Mouse (Mus musculus) heart, postnatal 0 days (tissue): Measurements from ENCODE around the gene Fbxl18. TPM values are rescaled to one million over a fixed set of nuclear protein-coding genes. Genes with fewer than 3 reads are reported as not detected.

ENCODE experiments used
- ATAC-seq: fragments of 200-750 bp; cut with Nextera tagmentation; 2 replicates; pipeline ENCODE4 v1.8.0; 2017; ENCODE audit warnings: low read depth, moderate number of reproducible peaks, moderate library complexity; ENCODE audit not compliant: insufficient read depth
- DNase-seq: peaks from one replicate; pipeline ENCODE4 v3.0.0-alpha.2; 2016; ENCODE audit warnings: low spot score
- H3K27ac ChIP-seq: fragments of 300-500 bp; sonication (generic); 2 replicates; pipeline ENCODE4 v1.5.1; 2014; ENCODE audit warnings: low read depth, mild to moderate bottlenecking
- H3K27me3 ChIP-seq: fragments of 300-500 bp; sonication (generic); 2 replicates; pipeline ENCODE4 v1.6.1; 2014; ENCODE audit warnings: low read length, mixed read lengths; ENCODE audit not compliant: control insufficient read depth, insufficient read depth
- H3K36me3 ChIP-seq: fragments of 300-500 bp; sonication (generic); replicated peaks from 2 replicates; pipeline ENCODE4 v1.6.1; 2014; ENCODE audit warnings: low read length, mixed read lengths; ENCODE audit not compliant: control insufficient read depth, insufficient read depth
- H3K4me1 ChIP-seq: fragments of 300-500 bp; sonication (generic); 2 replicates; pipeline ENCODE4 v1.6.1; 2014; ENCODE audit warnings: antibody characterized with exemption; ENCODE audit not compliant: control insufficient read depth, insufficient read depth
- H3K4me2 ChIP-seq: fragments of 300-500 bp; sonication (generic); 2 replicates; pipeline ENCODE4 v1.6.1; 2014; ENCODE audit warnings: low read depth, mild to moderate bottlenecking, low read length, moderate library complexity
- H3K4me3 ChIP-seq: fragments of 300-500 bp; sonication (generic); 2 replicates; pipeline ENCODE4 v1.5.1; 2014; ENCODE audit warnings: low read depth, low read length
- H3K9ac ChIP-seq: fragments of 300-500 bp; sonication (generic); replicated peaks from 2 replicates; pipeline ENCODE4 v1.6.1; 2014; ENCODE audit warnings: low read depth, low read length, mixed read lengths
- H3K9me3 ChIP-seq: fragments of 300-500 bp; sonication (generic); replicated peaks from 2 replicates; pipeline ENCODE4 v1.6.1; 2016; ENCODE audit warnings: low read length; ENCODE audit not compliant: control insufficient read depth
- CTCF ChIP-seq: IDR thresholded peaks from 2 replicates; pipeline ENCODE4 v1.5.1; 2016; ENCODE audit warnings: antibody characterized with exemption, control low read depth, low read depth
- EP300 ChIP-seq: IDR thresholded peaks from 2 replicates; pipeline ENCODE4 v1.6.1; 2016; ENCODE audit warnings: antibody characterized with exemption, low read depth
- WGBS: fragments of 180-500 bp; shearing (Covaris S2); extraction: QIAGEN DNeasy Blood & Tissue Kit; methylation state at CpG from one replicate; pipeline ENCODE4 v1.1.7; 2014; 5-methylcytosine and 5-hydroxymethylcytosine counted together
- polyA plus RNA-seq: library from polyadenylated mRNA; unstranded; fragments of >200 nt; fragmentation: Nextera tagmentation; extraction: Ambion mirVana; gene quantifications from 2 replicates; pipeline ENCODE4 v1.2.1, GENCODE M21; 2015
- total RNA-seq: library from RNA; depleted of rRNA; stranded (reverse); fragments of >200 nt; gene quantifications from 2 replicates; pipeline ENCODE4 v1.2.3, GENCODE M21; 2014; ENCODE audit warnings: low replicate concordance; rRNA removed

Gene Fbxl18
- total RNA-seq (12.5 and 17.8 TPM in 2 replicates), polyA plus RNA-seq (6.8 and 7.3 TPM in 2 replicates)

GRCm38 (mm10) chr5:142894918-142895613, at the start of gene Fbxl18:
Gene Fbxl18 (minus strand): TSS chr5:142895421.
- H3K9ac ChIP-seq: peak within 1 kb of the TSS; percentile 68
- H3K27me3 ChIP-seq: no peaks in the 10 kb centered on the region
- ATAC-seq (peak; percentile 95), DNase-seq (peak; percentile 92)
- H3K4me3 ChIP-seq: peak within 1 kb of the TSS; percentile 72
- H3K27ac ChIP-seq: peak within 1 kb of the TSS; percentile 85
- no peaks in the 10 kb centered on the region for H3K9me3 ChIP-seq
- H3K4me2 ChIP-seq: peak within 1 kb of the TSS; percentile 85
- H3K36me3 ChIP-seq: peaks cover 12% of the 10 kb centered on the region
- WGBS: 1% methylated on average over 40 of the region's 40 CpGs
- H3K4me1 ChIP-seq: peaks cover 15% of the 10 kb centered on the region; the same call in 1 of the 2 replicates
- peak; percentile 62; the same call in 1 of the 2 replicates for TF ChIP-seq EP300
- no peak for TF ChIP-seq CTCF

- Histone ChIP-seq H3K9me3 (no peaks in the 10 kb centered on the region), H3K4me1 (peaks cover 6% of the 10 kb centered on the region; the same call in 1 of the 2 replicates), H3K27ac (no peak overlapping the region), H3K27me3 (no peaks in the 10 kb centered on the region), H3K9ac (no peak overlapping the region), H3K4me2 (no peak overlapping the region), H3K36me3 (no peaks in the 10 kb centered on the region), H3K4me3 (no peak overlapping the region)
- no peak for DNase-seq
- 65% methylated on average over 2 of the region's 2 CpGs for WGBS
- peak; percentile 36; the same call in 1 of the 2 replicates for TF ChIP-seq CTCF
- no peak for TF ChIP-seq EP300
- no peak for ATAC-seq
Measured at GRCm38 (mm10) chr5:142940393-142940792, 45.2 kb upstream of the Fbxl18 start.

- TF ChIP-seq CTCF: no peak
- TF ChIP-seq EP300: no peak
- 0 out of 2 replicates have a peak, but pooled peaks have one; percentile 10 for ATAC-seq
- WGBS: 40% methylated on average over 19 of the region's 19 CpGs
- no peak overlapping the region for H3K9ac ChIP-seq
- H3K4me2 ChIP-seq: no peak overlapping the region
- H3K27me3 ChIP-seq: no peaks in the 10 kb centered on the region
- no peaks in the 10 kb centered on the region for H3K36me3 ChIP-seq
- H3K9me3 ChIP-seq: no peaks in the 10 kb centered on the region
- no peak for DNase-seq
- H3K4me3 ChIP-seq: no peak overlapping the region
- H3K4me1 ChIP-seq: peaks cover 6% of the 10 kb centered on the region; the same call in 1 of the 2 replicates
- H3K27ac ChIP-seq: no peak overlapping the region
Measured at GRCm38 (mm10) chr5:142937956-142938727, 42.9 kb upstream of the Fbxl18 start.

GRCm38 (mm10) chr5:142936336-142936719, 41.1 kb upstream of the Fbxl18 start:
- Histone ChIP-seq H3K27ac (peak overlapping the region; percentile 36; the same call in 1 of the 2 replicates), H3K4me2 (peak overlapping the region; percentile 53), H3K9me3 (no peaks in the 10 kb centered on the region), H3K4me3 (peak overlapping the region; percentile 18), H3K4me1 (peaks cover 6% of the 10 kb centered on the region; the same call in 1 of the 2 replicates), H3K36me3 (no peaks in the 10 kb centered on the region), H3K9ac (no peak overlapping the region; the same call in 1 of the 2 replicates), H3K27me3 (no peaks in the 10 kb centered on the region)
- TF ChIP-seq CTCF (peak; percentile 95), EP300 (no peak)
- ATAC-seq (peak; percentile 62), DNase-seq (peak; percentile 56)
- 3% methylated on average over 17 of the region's 17 CpGs for WGBS

- Histone ChIP-seq H3K36me3 (no peaks in the 10 kb centered on the region), H3K4me2 (peak overlapping the region; percentile 53), H3K27me3 (no peaks in the 10 kb centered on the region), H3K4me3 (peak overlapping the region; percentile 18), H3K27ac (peak overlapping the region; percentile 36; the same call in 1 of the 2 replicates), H3K9me3 (no peaks in the 10 kb centered on the region), H3K4me1 (peaks cover 6% of the 10 kb centered on the region; the same call in 1 of the 2 replicates), H3K9ac (no peak overlapping the region; the same call in 1 of the 2 replicates)
- peak; percentile 50 for TF ChIP-seq CTCF
- no peak for TF ChIP-seq EP300
- WGBS: 22% methylated on average over 13 of the region's 13 CpGs
- DNase-seq: peak; percentile 68
- ATAC-seq: peak; percentile 70
Measured at GRCm38 (mm10) chr5:142935642-142936335, 40.6 kb upstream of the Fbxl18 start.
